Mouse (Mus musculus) midbrain, embryonic 12.5 days (tissue): ENCODE data around the gene Kdm2a. TPM values are rescaled to one million over a fixed set of nuclear protein-coding genes. Genes with fewer than 3 reads are reported as not detected.

Experiments used
- ATAC-seq: fragments of 200-750 bp; cut with Nextera tagmentation; 2 replicates; pipeline ENCODE4 v1.8.0; 2017; ENCODE audit warnings: low read depth, moderate TSS enrichment, moderate library complexity; ENCODE audit not compliant: low FRiP score
- H3K27ac ChIP-seq: fragments of 300-500 bp; sonication (generic); replicated peaks from 2 replicates; pipeline ENCODE4 v1.5.1; 2016; ENCODE audit warnings: mild to moderate bottlenecking
- H3K27me3 ChIP-seq: fragments of 300-500 bp; sonication (generic); 2 replicates; pipeline ENCODE4 v1.6.1; 2016; ENCODE audit warnings: mild to moderate bottlenecking
- H3K36me3 ChIP-seq: fragments of 300-500 bp; sonication (generic); 2 replicates; pipeline ENCODE4 v1.6.1; 2016
- H3K4me1 ChIP-seq: fragments of 300-500 bp; sonication (generic); 2 replicates; pipeline ENCODE4 v1.6.1; 2016
- H3K4me2 ChIP-seq: fragments of 300-500 bp; sonication (generic); replicated peaks from 2 replicates; pipeline ENCODE4 v1.6.1; 2016; ENCODE audit warnings: mild to moderate bottlenecking, moderate library complexity
- H3K4me3 ChIP-seq: fragments of 300-500 bp; sonication (generic); 2 replicates; pipeline ENCODE4 v1.5.1; 2016; ENCODE audit warnings: mild to moderate bottlenecking
- H3K9ac ChIP-seq: fragments of 300-500 bp; sonication (generic); replicated peaks from 2 replicates; pipeline ENCODE4 v1.6.1; 2016; ENCODE audit warnings: mild to moderate bottlenecking, moderate library complexity
- H3K9me3 ChIP-seq: fragments of 300-500 bp; sonication (generic); 2 replicates; pipeline ENCODE4 v1.6.1; 2016; ENCODE audit warnings: mild to moderate bottlenecking
- WGBS: fragments of 180-500 bp; shearing (Covaris S2); methylation state at CpG from one replicate; pipeline ENCODE4 v1.1.7; 2016; 5-methylcytosine and 5-hydroxymethylcytosine counted together
- polyA plus RNA-seq: library from polyadenylated mRNA; unstranded; fragments of >200 nt; fragmentation: Nextera tagmentation; extraction: Ambion mirVana; gene quantifications from 2 replicates; pipeline ENCODE4 v1.2.1, GENCODE M21; 2016

Kdm2a gene
- polyA plus RNA-seq, 1 experiment from 2014 or later, result 58.0 TPM

GRCm38 (mm10) chr19:4349455-4349854 lies 48.6 kb downstream of the Kdm2a start:
- WGBS, result 90% methylated on average over 2 of the region's 2 CpGs

DNA sequence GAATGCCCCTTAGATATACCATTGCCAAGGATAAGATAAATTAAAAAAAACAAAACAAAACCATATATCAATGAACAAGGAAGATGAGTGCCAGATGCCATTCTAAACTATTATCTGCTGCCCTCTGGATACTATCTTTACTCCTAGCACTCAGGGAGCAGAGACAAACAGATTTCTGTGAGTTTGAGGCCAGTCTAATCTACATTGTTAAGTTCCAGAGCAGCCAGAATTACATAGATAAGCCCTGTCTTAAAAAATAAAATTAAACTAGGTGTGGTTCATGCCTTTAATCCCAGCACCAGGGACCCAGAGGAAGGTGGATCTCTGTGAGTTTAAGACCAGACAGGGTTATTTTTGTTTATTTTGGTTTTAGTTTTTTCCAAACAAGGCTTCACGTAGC lies 51.6 kb downstream of the Kdm2a start:
- H3K4me1 ChIP-seq, result no peaks in the 10 kb centered on the region
- no peak overlapping the region for H3K4me3 ChIP-seq
- ATAC-seq, result no peak
- H3K27me3 ChIP-seq, result no peaks in the 10 kb centered on the region
- H3K27ac ChIP-seq, result no peak overlapping the region
- no peak overlapping the region for H3K4me2 ChIP-seq
- H3K9ac ChIP-seq, result no peak overlapping the region
- 90% methylated on average over 1 of the region's 1 CpGs for WGBS
- peaks cover 81% of the 10 kb centered on the region for H3K36me3 ChIP-seq
- H3K9me3 ChIP-seq, result no peaks in the 10 kb centered on the region

More at GRCm38 (mm10) chr19:4349455-4349854, 48.6 kb downstream of the Kdm2a start:
- Histone ChIP-seq H3K4me1 (no peaks in the 10 kb centered on the region), H3K27me3 (no peaks in the 10 kb centered on the region), H3K27ac (no peak overlapping the region), H3K4me3 (no peak overlapping the region), H3K9ac (no peak overlapping the region), H3K9me3 (no peaks in the 10 kb centered on the region), H3K4me2 (no peak overlapping the region), H3K36me3 (peaks cover 70% of the 10 kb centered on the region)
- ATAC-seq, result no peak

GRCm38 (mm10) chr19:4338162-4338561 lies 59.9 kb downstream of the Kdm2a start:
- 33% methylated on average over 2 of the region's 2 CpGs for WGBS
- Histone ChIP-seq H3K9ac (no peak overlapping the region), H3K9me3 (no peaks in the 10 kb centered on the region), H3K27ac (no peak overlapping the region), H3K36me3 (peaks cover 41% of the 10 kb centered on the region), H3K4me2 (no peak overlapping the region), H3K4me3 (no peak overlapping the region), H3K4me1 (peaks cover 11% of the 10 kb centered on the region), H3K27me3 (no peaks in the 10 kb centered on the region)
- no peak for ATAC-seq

DNA sequence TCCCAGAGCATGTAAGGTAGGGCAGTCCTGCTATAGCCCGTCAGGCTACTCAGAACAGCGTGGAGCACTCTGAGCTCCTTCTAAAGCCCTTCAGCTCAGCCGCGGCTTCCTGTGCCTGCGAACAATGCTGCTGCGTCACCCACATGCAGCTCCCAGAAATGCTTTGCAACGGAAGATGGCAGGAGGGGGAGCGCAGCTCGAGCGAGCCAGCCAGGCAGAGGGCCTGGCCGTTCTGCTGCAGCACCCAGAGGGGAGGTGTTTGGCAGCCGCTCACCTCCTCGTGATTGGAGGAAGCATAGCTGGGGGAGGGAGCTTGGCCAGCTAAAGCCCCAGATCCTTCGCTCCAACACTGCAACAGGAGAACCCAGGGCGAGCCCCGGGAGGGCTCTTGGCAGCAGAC lies 64.3 kb downstream of the Kdm2a start:
- Histone ChIP-seq H3K4me1 (peaks cover 30% of the 10 kb centered on the region), H3K36me3 (peaks cover 26% of the 10 kb centered on the region), H3K9me3 (no peaks in the 10 kb centered on the region), H3K4me3 (peak overlapping the region; percentile 63), H3K27me3 (no peaks in the 10 kb centered on the region), H3K4me2 (peak overlapping the region; percentile 87), H3K27ac (peak overlapping the region; percentile 92), H3K9ac (peak overlapping the region; percentile 82)
- under 1% methylated on average over 16 of the region's 16 CpGs for WGBS
- ATAC-seq, result peak; percentile 98

DNA sequence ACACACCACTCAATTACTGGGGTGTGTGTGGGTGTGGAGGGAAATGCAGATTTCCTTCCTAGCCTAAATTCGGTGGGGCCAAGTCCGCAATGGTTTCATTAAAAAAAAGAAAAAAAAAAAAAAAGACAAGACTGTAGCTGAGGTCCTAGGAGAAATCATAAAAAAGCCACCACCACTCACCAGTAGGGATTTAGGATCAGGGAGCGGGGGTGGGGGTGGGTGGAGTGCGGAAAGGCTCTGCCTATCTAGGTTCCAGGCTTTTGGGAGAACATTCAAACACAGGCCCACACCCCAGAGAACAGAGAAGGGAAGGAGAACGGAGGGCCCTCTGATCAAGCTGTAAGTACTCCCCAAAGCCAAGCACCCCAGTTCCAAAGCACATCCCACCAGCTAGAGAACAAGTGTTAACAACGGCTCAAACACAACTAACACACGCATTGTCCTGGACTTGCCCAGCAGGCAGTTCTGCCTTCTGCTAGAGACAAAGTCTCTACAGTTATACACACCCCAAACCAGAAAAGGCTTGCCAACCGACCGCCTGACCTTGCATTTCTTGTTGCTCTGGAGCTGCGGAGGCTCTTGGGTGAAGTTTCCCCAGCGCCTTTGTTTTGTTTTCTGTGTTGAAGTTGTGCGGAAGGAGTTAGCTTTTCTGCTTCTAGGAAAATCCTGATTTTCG lies 64.8 kb downstream of the Kdm2a start:
- Histone ChIP-seq H3K9me3 (no peaks in the 10 kb centered on the region), H3K27me3 (no peaks in the 10 kb centered on the region), H3K4me1 (peaks cover 30% of the 10 kb centered on the region), H3K4me3 (peak overlapping the region; percentile 63), H3K4me2 (peak overlapping the region; percentile 87), H3K36me3 (peaks cover 29% of the 10 kb centered on the region), H3K9ac (peak overlapping the region; percentile 82), H3K27ac (peak overlapping the region; percentile 92)
- WGBS, result 2% methylated on average over 13 of the region's 13 CpGs
- ATAC-seq, result peak; percentile 47

- Histone ChIP-seq H3K4me1 (peaks cover 30% of the 10 kb centered on the region), H3K9me3 (no peaks in the 10 kb centered on the region), H3K27ac (peak overlapping the region; percentile 92), H3K36me3 (peaks cover 35% of the 10 kb centered on the region), H3K4me3 (peak overlapping the region; percentile 63), H3K4me2 (peak overlapping the region; percentile 87), H3K9ac (peak overlapping the region; percentile 82), H3K27me3 (no peaks in the 10 kb centered on the region)
- ATAC-seq, result no peak
- WGBS, result 1% methylated on average over 4 of the region's 4 CpGs
Measured at GRCm38 (mm10) chr19:4332653-4333052, 65.4 kb downstream of the Kdm2a start.

DNA sequence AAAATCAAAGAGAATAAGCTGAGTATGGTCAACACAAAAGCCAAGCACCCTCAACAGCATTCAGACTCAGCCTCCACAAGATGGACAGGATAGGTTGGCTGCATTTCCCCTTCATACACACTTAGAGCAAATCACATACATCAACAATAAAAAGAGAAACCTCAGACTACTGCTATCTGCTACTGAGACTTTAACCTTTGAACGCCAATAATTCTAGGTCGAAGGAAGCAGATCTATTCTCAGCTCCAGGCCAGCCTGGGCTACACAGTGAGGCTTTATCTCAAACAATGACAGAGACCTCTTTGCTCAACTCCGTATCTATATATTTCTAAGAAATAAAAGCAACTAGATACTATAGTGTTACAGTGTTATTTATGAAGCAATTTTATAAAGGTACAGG lies 66.8 kb downstream of the Kdm2a start:
- no peak overlapping the region for H3K27ac ChIP-seq
- WGBS, result 93% methylated on average over 3 of the region's 3 CpGs
- no peaks in the 10 kb centered on the region for H3K27me3 ChIP-seq
- H3K4me2 ChIP-seq, result no peak overlapping the region
- H3K36me3 ChIP-seq, result peaks cover 49% of the 10 kb centered on the region
- no peak for ATAC-seq
- peaks cover 30% of the 10 kb centered on the region for H3K4me1 ChIP-seq
- no peaks in the 10 kb centered on the region for H3K9me3 ChIP-seq
- H3K9ac ChIP-seq, result no peak overlapping the region
- H3K4me3 ChIP-seq, result no peak overlapping the region

DNA sequence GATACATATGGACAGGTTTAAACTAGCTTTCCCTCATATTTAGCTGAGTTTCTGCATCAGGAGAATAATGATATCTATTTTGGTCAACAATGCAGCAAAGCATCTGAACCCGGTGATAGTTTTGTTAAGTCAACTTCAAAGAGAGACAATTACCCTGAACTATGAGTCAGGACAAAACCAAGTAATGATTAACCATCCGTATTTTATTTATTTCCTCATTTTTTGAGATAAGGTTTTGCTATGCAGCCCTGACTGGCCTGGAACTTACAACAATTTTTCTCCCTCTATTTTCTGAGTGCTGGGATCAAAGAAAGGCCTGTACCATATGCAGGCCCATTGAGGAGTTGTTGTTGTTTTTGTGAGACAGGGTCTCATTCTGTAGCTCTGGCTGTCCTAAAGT lies 67.5 kb downstream of the Kdm2a start:
- H3K4me1 ChIP-seq, result peaks cover 30% of the 10 kb centered on the region
- ATAC-seq, result no peak
- peaks cover 55% of the 10 kb centered on the region for H3K36me3 ChIP-seq
- no peak overlapping the region for H3K4me2 ChIP-seq
- H3K4me3 ChIP-seq, result no peak overlapping the region
- H3K27me3 ChIP-seq, result no peaks in the 10 kb centered on the region
- no peak overlapping the region for H3K27ac ChIP-seq
- no peaks in the 10 kb centered on the region for H3K9me3 ChIP-seq
- 92% methylated on average over 2 of the region's 2 CpGs for whole genome bisulfite sequencing
- H3K9ac ChIP-seq, result no peak overlapping the region

DNA sequence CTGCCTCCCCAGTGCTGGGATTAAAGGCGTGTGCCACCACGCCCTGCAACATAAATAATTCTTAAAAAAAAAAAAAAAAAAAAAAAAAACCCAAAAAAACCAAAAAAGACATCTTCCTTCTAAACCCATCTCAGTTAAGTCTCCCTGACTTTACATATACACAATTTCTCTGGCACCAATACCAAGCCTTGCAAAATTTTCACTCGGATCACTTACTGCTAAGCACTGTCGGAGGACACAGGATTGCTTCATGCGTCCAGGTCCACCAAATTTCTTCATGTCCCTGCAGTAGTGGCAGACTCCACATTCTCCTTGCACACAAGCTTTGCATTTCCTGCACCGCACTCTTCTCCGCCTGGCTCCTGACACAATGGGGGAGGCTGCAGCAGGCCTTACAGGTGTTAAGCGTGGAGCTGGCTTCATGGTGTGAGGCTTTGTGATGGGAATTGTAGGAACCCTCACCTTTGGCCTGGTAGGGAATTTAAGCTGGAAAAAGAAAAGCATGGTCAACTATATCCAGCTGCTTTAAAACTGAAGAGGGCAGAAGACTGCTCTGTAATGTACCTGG lies 69.3 kb downstream of the Kdm2a start:
- 95% methylated on average over 8 of the region's 8 CpGs for WGBS
- Histone ChIP-seq H3K36me3 (peaks cover 70% of the 10 kb centered on the region), H3K9me3 (no peaks in the 10 kb centered on the region), H3K9ac (no peak overlapping the region), H3K4me1 (peaks cover 19% of the 10 kb centered on the region), H3K27ac (no peak overlapping the region), H3K4me3 (no peak overlapping the region), H3K27me3 (no peaks in the 10 kb centered on the region), H3K4me2 (no peak overlapping the region)
- no peak for ATAC-seq

GRCm38 (mm10) chr19:4326881-4327280 lies 71.2 kb downstream of the Kdm2a start:
- H3K4me2 ChIP-seq, result no peak overlapping the region
- ATAC-seq, result no peak
- H3K36me3 ChIP-seq, result peaks cover 89% of the 10 kb centered on the region
- H3K4me3 ChIP-seq, result no peak overlapping the region
- H3K27ac ChIP-seq, result no peak overlapping the region
- H3K4me1 ChIP-seq, result peaks cover 8% of the 10 kb centered on the region
- H3K9ac ChIP-seq, result no peak overlapping the region
- 92% methylated on average over 1 of the region's 1 CpGs for WGBS
- H3K27me3 ChIP-seq, result no peaks in the 10 kb centered on the region
- H3K9me3 ChIP-seq, result no peaks in the 10 kb centered on the region

DNA sequence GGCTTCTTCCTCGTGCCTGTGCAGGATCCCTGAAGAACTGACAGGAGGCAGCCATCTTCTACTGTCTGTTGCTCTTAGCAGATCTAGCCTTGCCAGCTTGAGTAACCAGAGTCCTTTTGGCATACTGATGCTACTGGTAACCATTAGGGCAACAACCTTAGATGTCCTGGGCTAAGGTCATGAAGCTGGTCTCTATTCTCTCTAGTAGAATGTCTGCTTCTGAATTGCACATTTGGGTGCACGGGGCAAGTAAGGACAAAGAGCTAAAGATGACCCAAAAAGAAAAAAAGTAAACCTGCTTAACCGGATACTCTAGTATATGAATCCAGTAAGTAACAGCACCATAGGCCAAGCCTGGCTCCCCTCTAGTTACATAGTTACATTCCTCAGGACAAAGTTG lies 72.0 kb downstream of the Kdm2a start:
- Histone ChIP-seq H3K36me3 (peaks cover 93% of the 10 kb centered on the region), H3K4me2 (no peak overlapping the region), H3K9me3 (no peaks in the 10 kb centered on the region), H3K27me3 (no peaks in the 10 kb centered on the region), H3K4me1 (0 out of 2 replicates have a peak, but pooled peaks cover 1% of the 10 kb centered on the region), H3K9ac (no peak overlapping the region), H3K4me3 (no peak overlapping the region), H3K27ac (no peak overlapping the region)
- 92% methylated on average over 3 of the region's 3 CpGs for WGBS
- no peak for ATAC-seq

- no peak overlapping the region for H3K27ac ChIP-seq
- no peak for ATAC-seq
- no peaks in the 10 kb centered on the region for H3K4me1 ChIP-seq
- no peaks in the 10 kb centered on the region for H3K27me3 ChIP-seq
- WGBS, result 93% methylated on average over 3 of the region's 3 CpGs
- no peak overlapping the region for H3K4me3 ChIP-seq
- no peaks in the 10 kb centered on the region for H3K9me3 ChIP-seq
- H3K36me3 ChIP-seq, result peaks cover 98% of the 10 kb centered on the region
- no peak overlapping the region for H3K4me2 ChIP-seq
- H3K9ac ChIP-seq, result no peak overlapping the region
Measured at GRCm38 (mm10) chr19:4322134-4322533, 76.0 kb downstream of the Kdm2a start.
